Mouse (Mus musculus): ENCODE measurements around the gene Gm13178. TPM values are rescaled to one million over a fixed set of nuclear protein-coding genes. Genes with fewer than 3 reads are reported as not detected.

The Gm13178 gene
- polyA plus RNA-seq (2012; rRNA removed): not detected in 2 replicates

DNA sequence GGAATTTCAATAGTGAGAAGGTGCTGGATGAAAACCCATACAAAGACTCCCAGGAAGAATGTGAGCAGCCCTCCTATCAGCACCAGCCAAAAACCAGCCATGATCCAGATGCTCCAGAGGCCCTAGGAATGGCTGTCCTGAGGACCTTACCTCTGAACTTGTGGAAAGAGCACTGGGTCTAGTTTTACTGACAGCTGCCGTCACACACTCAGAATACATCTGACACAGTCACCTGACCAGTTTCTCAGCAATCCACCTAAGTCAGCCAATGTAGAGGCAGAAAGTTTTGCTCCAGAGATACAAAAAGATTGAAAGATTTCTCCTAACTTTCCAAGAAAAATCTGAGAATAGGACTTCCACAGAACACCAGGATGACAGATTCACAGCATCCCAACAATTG is at the start of gene Gm13178:
Gene Gm13178 (minus strand): TSS at position 101 of the 400 bp plus-strand sequence.

DNA sequence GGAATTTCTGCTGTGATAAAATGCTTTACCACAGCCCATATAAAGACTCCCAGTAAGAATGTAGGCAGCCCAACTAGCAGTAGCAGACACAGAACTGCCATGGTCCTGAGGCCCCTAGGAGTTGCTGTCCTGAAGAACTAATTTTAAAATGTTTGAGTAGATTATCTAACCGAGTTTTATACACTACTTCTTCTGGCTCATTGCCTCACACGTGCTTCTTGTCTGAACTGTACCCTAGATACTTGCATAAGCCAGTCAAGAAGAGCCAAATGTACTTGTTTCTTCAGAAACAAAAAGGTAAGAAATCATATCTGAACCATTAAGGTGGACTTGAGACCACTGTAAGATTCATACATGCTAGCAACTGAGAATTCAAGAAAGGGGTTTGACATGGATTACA is 34.9 kb downstream of the Gm13178 start, which contains the start of gene Gm436:
Gene Gm436 (minus strand): TSS at position 101 of the 400 bp plus-strand sequence.

Other genes starting within 250 kb of the Gm13178 start
- not detected in 2 replicates for gene 9430007A20Rik, start 201.6 kb downstream of the Gm13178 start, polyA plus RNA-seq (2012; rRNA removed)
- gene Gm13124, start 156.3 kb downstream of the Gm13178 start, polyA plus RNA-seq (2012; rRNA removed): not detected in 2 replicates
- gene Aadacl4, start 107.7 kb downstream of the Gm13178 start, polyA plus RNA-seq (2012; rRNA removed): not detected in 2 replicates
- not detected in 2 replicates for gene Gm436, start 35.0 kb downstream of the Gm13178 start, polyA plus RNA-seq (2012; rRNA removed)
- gene Gm438, start 65.2 kb upstream of the Gm13178 start, polyA plus RNA-seq (2012; rRNA removed): not detected in 2 replicates
- gene Dhrs3, start 171.4 kb upstream of the Gm13178 start, polyA plus RNA-seq (2012; rRNA removed): 14.2 and 16.3 TPM in 2 replicates